Mouse (Mus musculus) cortical plate, adult 2 months (tissue): ENCODE results near the gene Sf3b3. TPM values are rescaled to one million over a fixed set of nuclear protein-coding genes. Genes with fewer than 3 reads are reported as not detected.

Source experiments
- H3K27ac ChIP-seq: fragments of 200-500 bp; 2 replicates; pipeline ENCODE4 v1.5.1; 2012; ENCODE audit warnings: low read length, control low read depth, inconsistent platforms; ENCODE audit not compliant: insufficient read depth
- H3K4me1 ChIP-seq: fragments of 200-500 bp; 2 replicates; pipeline ENCODE4 v1.6.1; 2011; ENCODE audit warnings: low read length; ENCODE audit not compliant: control insufficient read depth, insufficient read depth
- H3K4me3 ChIP-seq: fragments of 200-500 bp; 2 replicates; pipeline ENCODE4 v1.5.1; 2011; ENCODE audit warnings: mild to moderate bottlenecking, low read length, control low read depth; ENCODE audit not compliant: insufficient read depth
- CTCF ChIP-seq: fragments of 200-500 bp; IDR thresholded peaks from 2 replicates; pipeline ENCODE4 v1.5.1; 2011; ENCODE audit warnings: mild to moderate bottlenecking, control low read depth, low read length; ENCODE audit not compliant: insufficient read depth; ENCODE audit errors: extremely low read depth
- POLR2A ChIP-seq: fragments of 200-500 bp; IDR thresholded peaks from 2 replicates; pipeline ENCODE4 v1.6.1; 2011; ENCODE audit warnings: mild to moderate bottlenecking, low read length, control low read depth; ENCODE audit not compliant: insufficient read depth; ENCODE audit errors: extremely low read depth
- polyA plus RNA-seq: library from polyadenylated mRNA; depleted of rRNA; stranded (reverse); fragments of >200 nt; gene quantifications from 2 replicates; pipeline ENCODE4 v1.2.3, GENCODE M21; 2012

Gene Sf3b3
- polyA plus RNA-seq, 1 experiment = 37.4 TPM

DNA sequence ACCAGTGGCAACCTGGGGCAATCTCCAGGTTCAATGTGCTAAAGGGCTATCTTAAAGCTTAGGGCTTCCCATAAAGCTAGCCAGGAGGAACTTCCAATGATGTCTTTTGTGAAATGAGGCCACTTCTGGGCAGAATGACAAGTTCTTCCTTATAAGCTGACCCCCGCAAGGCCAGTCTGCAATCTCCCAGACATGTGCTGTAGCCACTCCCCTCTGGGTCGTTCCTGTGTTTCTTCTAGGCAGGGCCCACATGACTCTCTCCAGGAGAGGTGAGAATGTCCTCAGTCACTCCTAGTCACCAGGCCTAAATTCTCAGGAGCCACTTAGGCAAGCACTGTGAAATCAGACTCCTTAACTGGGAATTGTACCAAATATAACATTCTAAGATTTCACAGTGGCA is 36.8 kb downstream of the Sf3b3 start:
- TF ChIP-seq CTCF (no peak), POLR2A (no peak)
- Histone ChIP-seq H3K4me1 (no peaks in the 10 kb centered on the region), H3K27ac (no peak overlapping the region), H3K4me3 (no peak overlapping the region)

DNA sequence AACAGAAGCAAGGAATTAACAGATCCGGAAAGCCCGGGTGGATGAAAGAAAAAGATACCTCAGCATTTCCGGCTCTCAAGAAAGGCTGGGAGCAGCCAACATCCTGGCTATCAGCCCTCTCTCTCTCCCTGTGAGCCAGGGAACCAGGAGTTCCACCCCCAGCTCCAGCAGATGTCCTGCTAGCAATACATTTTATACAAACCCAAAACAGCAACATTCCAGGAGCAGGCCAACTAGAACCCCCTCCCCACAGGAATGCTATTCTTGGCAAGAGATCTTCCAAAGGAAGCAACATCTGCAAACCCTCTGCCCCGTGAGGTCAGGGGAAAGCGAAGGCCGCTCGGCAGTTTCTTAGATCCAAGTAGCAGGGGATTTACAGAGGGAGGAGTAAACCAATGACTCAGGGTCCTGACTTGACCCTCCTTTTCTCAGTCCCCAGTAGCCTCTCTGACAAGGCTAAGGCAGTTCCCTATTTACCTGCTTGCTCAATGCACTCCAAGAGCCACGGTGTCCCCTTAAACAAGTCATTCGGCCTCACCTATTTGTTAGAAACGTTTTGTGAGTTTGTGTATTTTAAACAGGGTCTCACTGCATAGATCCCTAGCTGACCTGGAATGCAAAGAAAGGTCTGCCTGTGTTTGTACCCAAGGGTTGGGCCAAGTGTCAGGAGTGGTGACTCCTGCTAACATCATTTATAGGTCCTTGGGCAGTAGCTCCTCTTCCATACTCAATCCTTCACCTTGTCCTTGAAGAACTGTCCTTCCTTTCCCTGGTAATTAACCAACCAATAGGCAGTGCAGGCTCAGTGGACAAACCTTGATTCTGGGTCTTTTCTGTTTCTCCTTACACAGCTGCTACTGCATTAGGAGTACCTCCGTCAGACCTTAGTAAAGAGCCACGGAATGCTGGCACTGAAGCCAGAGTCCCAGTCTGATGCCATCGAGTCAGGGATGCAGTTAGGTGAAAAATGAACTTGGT is 37.8 kb downstream of the Sf3b3 start:
- Histone ChIP-seq H3K4me3 (no peak overlapping the region), H3K27ac (0 out of 2 replicates have a peak overlapping the region, but pooled peaks have one; percentile 7), H3K4me1 (no peaks in the 10 kb centered on the region)
- TF ChIP-seq POLR2A = no peak
- TF ChIP-seq CTCF = no peak

DNA sequence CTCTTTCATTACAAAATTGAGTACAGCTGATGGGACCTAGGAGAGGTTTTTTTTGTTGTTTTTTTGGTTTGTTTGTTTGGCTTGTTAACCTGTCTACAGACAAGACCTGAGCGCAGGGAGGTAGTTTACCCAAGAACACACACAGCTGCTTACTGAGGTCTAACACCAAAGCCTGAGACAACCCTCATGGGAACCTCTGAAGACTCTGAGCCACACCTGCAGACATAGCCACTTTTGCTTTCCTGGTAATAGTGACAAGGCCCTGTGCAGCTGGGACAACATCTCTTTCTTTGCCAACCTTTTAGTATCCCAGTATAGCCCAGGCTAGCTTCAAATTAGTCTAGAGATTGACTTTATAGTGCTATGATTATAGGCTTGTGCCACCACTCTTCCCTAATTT is 40.4 kb downstream of the Sf3b3 start:
- TF ChIP-seq POLR2A = no peak
- TF ChIP-seq CTCF = no peak
- Histone ChIP-seq H3K4me1 (no peaks in the 10 kb centered on the region), H3K27ac (no peak overlapping the region), H3K4me3 (no peak overlapping the region)

DNA sequence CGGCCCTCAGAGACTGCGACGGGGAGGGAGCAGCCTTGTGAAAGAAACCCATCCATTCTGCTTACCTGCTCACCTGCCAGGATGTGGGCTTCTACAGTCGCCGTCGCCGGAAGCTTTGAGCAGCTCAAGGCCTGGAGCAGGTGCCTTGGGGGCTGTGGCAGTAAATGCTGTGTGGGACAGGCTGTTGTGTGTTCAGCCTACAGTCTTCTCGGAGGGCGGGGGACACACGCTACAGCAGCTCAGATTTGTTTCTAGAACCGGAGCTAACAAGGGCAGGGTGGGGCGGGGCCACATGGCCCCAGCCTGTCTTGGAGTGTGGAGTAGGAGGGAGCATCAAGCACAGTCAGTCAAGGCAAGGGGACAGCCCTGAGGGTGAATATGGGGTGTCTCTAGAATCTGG is 40.9 kb downstream of the Sf3b3 start, which contains the start of gene Il34:
TSS of gene Il34 (minus strand) at position 256 of the 400 bp plus-strand sequence.
- Histone ChIP-seq H3K4me1 (no peaks in the 10 kb centered on the region), H3K27ac (no peak within 1 kb of the TSS), H3K4me3 (no peak within 1 kb of the TSS)
- no peak for TF ChIP-seq CTCF
- no peak for TF ChIP-seq POLR2A

DNA sequence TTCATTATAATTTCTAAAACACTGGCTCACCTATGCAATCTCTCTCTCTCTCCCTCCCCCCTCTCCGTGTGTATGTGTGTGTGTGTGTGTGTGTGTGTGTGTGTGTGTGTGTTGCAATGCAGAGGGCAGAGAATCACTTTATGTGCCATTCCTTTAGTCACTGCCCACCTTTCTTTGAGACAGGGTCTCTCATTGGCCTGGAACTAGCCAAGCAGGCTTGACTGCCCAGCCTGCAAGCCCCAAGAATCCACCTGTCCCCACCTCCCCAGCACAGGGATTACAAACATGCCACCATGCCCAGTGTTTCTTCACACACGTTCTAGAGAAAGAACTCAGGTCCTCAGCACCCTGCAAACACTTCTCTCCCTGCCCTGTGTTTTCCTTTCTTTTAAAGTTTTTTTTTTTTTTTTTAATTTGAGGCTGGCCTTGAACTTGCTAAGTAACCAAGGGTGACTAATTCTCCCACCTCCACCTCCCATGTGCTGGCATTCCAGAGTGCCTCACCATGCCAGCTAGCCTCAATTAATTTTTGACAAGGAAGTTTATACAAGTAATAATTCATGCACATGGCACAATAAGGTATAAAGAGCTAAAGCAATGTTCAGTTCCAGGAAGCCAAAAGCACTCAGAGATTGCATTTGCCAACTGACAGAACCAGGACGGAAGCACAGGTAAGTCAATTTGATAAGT is 41.6 kb downstream of the Sf3b3 start:
- H3K4me1 ChIP-seq = no peaks in the 10 kb centered on the region
- TF ChIP-seq POLR2A = no peak
- TF ChIP-seq CTCF = no peak
- H3K4me3 ChIP-seq = no peak overlapping the region
- no peak overlapping the region for H3K27ac ChIP-seq

DNA sequence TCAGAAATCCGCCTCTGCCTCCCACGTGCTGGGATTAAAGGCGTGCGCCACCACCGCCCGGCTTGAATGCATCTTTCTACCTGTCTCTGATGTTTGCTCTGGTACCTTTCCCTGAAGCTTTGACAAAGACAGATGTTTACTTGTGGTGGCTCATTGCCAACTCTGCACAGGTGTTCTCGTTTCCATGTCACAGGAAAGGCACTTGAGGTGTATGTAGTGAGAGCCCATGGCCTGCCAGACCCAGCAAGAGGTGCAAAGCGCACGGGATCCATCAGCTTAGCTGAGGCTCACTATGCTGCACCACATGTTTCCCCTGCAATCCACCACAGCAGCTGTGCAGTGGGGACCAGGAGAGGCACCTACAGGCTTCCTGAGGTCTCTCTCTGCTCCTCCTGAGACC is 42.7 kb downstream of the Sf3b3 start:
- Histone ChIP-seq H3K4me1 (no peaks in the 10 kb centered on the region), H3K4me3 (no peak overlapping the region), H3K27ac (no peak overlapping the region)
- no peak for TF ChIP-seq CTCF

DNA sequence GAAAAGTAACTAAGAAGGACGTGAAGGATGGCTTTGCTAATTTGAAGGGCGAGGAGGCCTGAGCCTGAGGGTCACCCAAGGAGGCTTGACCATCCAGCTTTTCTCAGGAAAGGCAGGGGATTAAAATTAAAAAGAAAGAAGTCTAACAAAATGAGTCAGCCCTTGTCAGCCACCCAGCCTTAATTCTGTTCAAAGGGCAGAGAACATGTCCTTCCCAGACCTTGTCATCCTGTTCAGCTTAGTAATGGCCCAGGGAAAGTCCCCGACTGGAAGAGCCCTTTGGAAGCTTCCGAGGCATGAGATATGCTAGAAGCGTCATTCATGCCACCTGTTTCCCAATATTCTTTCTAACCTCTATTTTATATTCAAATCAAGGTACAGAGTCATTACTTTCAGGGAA is 43.6 kb downstream of the Sf3b3 start:
- Histone ChIP-seq H3K27ac (no peak overlapping the region), H3K4me1 (no peaks in the 10 kb centered on the region), H3K4me3 (no peak overlapping the region)
- no peak for TF ChIP-seq CTCF
- no peak for TF ChIP-seq POLR2A

DNA sequence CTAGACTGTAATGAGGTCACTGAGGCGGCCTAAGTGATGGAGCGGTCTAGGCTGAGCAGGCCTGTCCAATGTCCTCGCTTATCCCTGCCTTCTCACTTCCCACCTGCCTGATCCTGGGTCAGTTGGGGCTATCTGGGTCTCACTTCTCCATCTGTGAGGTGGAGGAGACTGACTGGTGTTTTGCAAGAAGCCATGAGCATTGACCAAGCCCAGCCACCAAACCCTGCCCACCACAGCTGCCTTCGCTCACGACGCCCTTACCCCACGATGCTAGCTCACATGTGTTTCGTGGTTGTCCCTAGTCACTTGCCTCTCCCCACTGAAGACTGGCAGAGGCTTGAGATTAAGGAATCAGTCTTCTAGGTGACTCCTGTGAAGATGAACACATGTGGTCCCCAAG is 49.5 kb downstream of the Sf3b3 start:
- no peaks in the 10 kb centered on the region for H3K4me1 ChIP-seq
- H3K27ac ChIP-seq = no peak overlapping the region
- no peak overlapping the region for H3K4me3 ChIP-seq
- TF ChIP-seq POLR2A = no peak
- no peak for TF ChIP-seq CTCF

DNA sequence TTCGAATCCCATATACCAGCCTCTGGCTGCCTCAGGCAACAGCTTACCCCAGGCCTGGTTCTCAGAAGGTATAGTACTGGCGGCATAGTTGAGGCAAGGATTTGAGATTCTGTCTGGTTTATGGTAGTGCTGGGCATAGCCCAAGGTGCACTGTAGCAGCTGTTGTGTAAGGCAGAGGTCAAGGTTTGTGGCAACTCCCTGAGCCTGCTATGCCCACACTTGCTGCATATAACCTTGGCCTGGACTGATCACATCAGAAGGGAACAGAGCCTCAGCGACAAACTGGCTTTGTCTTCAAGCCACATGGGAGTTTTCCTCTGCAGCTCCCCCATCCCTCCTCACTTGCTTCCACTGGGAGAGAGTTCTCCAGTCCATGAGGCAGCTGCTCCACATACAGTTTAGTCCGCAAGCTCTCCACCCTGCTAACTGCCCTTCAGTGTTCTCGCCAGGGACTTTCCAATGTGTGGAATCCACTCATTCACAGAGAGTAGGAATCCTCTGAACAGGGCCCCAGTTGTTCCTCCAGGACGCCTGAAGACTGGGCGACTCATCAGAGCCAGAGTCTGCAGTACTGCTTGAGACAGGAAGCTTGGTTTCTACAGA is 52.1 kb downstream of the Sf3b3 start:
- Histone ChIP-seq H3K4me1 (no peaks in the 10 kb centered on the region), H3K27ac (no peak overlapping the region), H3K4me3 (no peak overlapping the region)
- TF ChIP-seq CTCF (no peak), POLR2A (no peak)

DNA sequence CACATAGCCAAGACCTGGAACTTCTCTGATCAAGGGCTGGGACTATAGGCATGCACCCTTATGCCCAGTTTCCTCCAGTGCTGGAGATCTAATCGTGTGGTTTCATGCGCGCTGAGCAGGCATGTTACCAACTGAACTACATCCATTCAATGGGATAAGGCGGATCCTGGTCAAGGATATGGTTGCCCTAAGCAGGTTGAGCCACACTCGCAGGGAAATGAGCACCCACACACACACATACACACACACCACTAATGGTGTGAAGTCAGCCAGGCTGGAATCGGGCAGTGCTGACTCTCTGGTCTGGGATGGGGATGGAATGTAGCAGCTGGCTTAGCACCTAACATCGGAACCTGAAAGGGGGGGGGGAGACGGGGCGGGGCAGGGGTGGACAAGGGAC is 52.7 kb downstream of the Sf3b3 start:
- TF ChIP-seq CTCF = no peak
- TF ChIP-seq POLR2A = no peak
- H3K4me3 ChIP-seq = no peak overlapping the region
- H3K27ac ChIP-seq = no peak overlapping the region
- H3K4me1 ChIP-seq = no peaks in the 10 kb centered on the region
